Mouse (Mus musculus) spleen, adult 18-20 months (tissue): Measurements from ENCODE around the gene Cbx4.

ENCODE experiments used
- DNase-seq, 2 experiments: peaks; one replicate each; pipeline ENCODE4 v3.0.0; 2022; ENCODE audit warnings: mixed read lengths in 2 of 2

The Cbx4 gene

DNA sequence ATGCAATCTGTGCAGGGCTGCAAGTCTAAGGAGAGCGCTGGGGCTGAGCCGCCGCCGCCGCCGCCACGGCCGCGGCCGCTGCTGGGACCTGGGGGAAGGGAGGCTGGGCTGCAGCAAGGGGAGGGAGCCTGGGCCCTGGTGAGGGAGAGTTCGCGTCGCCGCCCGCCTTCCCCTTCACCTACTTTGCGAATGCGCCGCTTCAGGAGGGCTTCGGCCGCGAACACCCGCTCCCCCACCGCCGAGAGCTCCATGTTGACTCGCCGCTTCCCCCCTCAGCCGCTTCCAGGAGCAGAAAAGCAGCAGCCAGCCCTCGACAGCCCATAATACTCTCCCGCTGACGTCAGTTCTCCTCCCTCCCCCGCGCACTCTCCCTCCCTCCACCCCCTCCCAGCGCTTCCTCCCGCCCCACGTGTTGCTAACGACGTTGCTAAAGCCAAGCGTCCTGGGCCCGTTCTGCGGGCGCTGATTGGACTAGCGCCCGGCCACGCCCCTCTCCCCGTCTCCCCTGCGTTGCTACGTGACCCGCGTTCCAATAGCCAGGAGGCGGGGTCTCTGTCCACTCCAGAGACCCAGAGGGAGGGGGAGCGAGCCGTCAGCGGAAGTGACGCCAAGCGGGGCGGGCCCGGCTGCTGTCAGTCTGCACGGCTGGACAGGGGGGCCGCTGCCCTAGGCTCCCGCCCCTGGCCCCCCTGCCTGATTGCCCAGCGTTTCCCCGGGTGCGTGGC is 45.3 kb downstream of the Cbx4 start, which contains the start of gene Cbx8:
Gene Cbx8 (minus strand): TSS at position 370 of the 725 bp plus-strand sequence.
- peak; percentile 99 for DNase-seq

DNA sequence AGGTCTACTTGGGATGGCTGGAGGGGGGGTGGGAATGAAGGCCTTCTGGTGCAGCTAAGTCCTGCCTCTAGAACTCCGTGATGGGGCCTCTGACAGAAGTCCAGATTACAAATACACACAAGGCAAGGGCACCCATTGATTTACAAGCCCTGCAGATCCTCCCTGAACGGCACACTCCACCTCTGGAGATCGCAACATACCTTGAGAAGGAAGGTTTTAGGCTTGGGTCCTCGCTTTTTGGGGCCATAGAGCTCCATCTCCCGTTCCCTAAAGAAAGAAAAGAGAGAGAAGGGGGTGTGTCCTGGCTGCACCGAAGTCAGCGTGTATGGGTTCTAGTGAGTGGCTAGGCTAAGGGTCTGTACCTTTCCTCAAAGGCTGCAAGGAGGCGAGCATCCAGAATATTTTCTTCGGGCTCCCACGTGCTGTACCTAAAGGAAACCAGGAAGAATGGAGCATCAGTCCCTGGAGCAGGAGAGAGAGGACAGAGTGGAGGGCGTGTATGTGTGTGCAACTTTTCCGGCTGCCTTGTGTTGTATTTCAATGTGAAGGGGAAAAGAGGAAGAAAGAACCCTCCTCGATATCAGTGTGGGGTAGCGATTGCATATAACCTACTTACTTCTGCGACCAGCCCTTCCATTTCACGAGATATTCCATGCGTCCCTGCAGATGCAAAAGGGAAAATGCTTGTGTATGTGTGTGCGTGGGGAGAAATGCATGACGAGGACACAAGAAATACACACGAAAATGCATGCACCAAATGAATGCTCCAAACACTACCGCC is 46.1 kb downstream of the Cbx4 start:
- no peak for DNase-seq

DNA sequence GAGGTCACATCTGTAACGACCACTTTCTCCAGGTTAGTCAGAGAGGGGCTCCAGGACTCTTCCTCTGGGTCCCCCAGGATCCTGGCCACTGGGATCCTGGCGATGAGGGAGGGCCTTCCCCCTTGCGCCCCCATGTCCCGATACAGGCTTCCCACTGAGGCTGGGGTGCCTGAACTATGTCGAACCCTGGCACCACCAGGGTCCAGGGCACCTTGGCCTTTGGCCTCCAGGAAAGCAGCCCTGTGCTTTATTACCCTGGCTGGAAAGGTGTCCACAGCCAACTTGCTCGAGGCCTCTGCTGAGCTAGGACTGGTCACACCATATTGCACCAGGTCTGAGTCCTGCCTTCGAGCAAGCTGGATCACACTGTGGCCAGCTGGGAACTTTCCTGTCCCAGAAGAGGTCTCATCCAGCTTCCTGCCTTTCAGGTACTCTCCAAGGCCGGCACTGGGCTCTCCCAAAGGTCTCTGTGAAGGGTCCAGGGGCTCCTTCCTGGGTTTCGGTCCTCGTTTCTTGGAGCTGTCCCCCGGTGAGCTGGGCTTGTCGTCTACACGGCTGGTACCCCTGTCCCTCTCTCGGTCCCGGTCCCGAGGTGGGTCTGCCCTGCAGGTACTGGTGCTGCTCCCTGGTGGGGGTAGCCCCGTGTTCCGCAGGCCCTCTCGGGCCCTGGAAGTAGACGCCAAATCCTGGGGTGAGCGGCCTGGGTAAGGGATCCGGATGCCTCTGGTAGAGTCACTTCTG is 47.1 kb downstream of the Cbx4 start:
- DNase-seq, result no peak

DNA sequence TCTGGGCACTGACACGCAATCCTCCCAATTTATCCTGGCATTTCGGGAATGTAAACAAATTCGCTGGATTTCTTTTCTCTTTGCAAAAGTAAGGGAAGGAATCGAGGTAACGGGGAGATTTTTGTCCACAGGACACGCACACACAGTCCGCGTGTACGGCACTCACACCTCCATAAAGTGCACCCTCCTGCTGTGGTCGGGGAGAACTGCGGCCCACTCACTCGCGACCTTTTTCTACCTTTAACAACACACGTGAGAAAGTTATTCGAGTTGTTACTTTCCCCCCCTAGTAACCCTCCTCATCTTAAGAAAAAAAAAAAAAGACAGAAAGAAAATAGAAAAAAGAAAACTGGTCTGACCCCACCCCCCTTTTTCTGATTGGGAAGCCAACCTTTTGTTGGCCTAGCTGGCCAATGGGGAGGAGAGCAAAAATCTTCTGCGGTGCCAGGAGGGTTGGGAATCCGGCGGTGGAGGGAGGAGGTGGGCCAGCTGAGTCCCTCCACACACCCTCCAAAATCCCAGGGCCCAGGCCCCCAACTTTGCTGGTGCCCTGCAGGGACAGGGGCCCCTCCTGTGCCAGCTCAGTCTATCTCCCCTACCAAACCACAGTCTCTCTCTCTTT is 48.1 kb downstream of the Cbx4 start:
- DNase-seq, result no peak

DNA sequence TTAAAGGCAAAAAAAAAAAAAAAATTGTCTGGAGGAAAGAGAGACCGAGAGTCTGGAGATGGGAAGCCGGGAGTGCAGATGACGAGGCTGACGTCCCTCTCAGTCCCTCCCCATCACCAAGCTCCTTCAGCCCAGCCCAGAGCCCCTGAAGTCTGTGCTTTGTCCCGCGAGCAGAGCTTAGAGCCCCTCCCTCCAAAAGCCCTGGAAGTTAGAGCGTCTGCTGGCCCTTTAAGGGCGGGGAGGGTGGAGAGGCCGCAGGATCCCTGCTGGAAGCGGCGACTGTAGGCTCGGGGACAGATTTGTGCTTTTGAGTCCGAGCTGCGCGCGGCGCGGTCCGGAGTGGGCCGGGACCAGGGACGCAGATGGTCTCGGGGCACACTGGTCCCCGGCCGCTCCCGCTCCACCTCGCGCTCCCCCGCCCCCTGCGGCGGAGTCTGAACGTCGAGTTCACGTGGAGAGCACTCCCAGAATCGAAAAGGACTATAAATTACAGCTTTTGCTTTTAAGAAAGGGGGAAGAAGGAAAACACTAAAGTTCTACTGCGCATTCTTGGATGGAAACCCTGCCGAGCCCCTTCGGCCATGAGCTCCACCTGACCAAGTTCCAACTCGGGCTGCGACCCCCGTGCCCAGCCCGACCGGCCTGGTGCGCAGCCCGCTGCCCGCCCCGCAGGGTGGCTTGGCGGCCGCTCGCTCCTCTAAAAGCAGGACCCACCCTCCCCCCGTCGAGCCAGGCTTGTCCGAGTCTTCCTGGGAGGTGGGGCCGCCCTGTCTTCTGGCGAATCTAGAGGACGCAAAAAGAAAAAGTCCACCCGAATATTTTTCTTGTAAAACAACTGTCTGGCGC is 48.9 kb downstream of the Cbx4 start:
- DNase-seq, result no peak

DNA sequence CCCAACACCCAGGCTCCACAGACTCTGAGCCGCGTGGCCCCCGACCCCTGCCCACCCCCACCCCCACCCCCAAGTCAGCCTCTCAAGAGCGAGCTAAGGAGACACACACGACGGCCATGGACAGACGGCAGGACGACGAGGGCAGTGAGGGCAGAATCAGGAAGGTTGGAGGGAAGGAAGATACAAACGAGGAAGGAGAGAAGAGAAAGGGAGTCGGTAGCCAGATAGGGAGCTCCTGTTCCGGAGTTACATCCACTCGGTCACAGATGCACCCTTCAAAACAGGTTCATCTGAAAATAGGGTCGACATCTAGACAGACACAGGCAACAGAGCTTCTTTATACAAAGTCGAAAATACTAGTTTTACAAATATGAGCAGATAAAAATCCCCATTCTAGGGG is 49.6 kb downstream of the Cbx4 start:
- no peak for DNase-seq

DNA sequence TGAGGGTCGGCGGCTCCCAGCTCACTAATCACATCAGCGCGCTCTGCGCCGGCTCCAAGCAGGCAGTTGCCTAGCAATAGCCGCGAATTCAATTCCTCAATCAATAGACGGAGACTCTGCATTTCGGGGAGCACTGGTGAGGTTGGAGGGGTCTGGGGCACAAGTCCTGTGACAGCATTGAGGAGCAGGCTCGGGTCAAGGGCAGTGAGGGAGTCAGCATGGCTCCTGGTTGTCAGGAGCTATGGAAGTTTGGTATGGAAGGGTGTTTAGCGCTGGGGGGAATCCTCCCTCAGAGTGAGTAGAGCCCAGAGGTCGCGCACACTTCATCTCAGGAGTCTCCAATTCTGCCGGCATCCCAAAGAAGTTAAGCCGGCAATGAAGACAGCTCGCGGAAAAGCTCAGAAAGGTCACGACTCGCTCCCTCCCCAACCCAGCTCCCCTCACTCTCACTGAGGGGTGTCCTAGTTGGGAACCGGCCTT is 50.3 kb downstream of the Cbx4 start:
- no peak for DNase-seq

DNA sequence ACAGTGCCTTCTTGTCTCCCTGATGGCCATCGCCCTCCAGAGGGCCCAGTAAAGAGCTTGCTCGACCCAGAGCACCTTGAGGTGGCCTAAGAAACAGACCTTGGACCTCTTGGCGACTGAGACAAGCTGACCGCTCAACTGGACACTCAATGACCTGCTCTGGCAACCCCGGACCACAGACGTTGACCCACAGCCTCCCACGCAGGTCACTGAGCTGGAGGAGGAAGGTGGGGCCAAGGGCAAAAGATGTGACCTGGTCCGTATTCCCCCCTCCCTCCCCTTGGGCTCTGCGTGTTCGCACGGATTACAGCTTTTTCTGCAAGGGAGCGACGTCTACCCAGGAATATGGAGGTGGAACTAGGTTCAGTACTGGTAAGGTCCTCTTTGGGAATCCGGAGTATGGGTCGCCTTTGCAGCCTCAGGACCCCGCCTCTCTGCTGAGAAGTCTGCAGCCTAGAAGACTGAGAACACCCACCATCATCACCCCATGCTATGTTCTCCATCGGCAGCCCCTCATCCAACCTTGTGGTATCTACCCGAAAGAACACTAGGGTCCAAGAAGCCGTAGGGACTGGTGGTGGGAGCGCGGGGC is 50.8 kb downstream of the Cbx4 start:
- DNase-seq, result no peak

DNA sequence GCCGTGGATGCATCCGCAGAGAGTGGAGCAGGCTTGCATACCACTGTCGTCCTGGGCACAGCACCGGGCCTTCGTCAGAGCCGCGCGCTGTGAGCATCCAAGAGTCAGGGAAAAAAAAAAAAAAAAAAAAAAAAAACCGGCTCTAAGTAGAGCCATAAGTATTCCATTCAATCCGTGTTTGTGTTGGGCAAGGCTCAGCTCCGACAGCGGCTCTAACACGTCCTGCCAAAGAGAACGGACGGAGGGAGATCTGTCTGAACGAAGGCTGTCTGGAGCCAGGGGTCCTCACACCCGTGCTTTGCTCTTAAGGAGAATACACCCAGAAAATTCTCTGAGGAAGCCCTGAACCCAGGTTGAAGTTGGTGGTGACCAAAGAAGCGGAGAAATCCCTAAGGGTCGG is 51.4 kb downstream of the Cbx4 start:
- no peak for DNase-seq

DNA sequence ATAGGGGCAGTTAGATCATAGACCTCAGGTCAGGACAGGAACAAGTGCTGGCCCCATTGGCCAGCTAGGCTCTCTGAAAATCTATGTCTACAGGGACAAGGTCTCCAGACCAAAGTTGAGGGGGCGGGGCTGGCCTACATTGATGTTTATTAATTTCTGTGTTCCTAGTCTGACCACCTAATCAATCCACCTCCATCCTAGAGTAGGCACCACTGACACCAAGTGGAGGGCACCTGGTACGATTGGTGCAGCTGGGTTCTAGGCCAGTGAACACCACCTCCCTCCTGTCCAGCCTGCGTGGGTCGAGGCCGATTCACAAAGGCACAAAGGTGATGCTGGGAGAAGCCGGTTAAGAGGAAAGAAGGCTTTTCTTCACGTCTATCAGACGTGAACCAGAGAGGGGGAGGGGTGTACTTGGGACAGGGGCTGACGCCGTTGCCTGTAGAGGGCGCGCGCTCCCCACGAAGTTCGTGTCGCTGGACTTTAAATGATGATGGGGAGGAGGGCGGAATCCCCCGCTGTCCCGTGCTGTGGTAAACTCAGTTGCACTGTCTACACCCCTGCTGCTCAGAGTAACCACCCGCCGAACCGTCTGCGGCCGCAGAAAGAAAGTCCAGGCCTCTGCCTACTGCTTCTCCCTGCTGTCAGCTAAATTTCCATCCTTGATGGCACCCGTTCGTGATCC is 52.0 kb downstream of the Cbx4 start:
- DNase-seq, result peak; percentile 70 to 85
